Comparison of ENCODE assay signal across 8 mouse cellular contexts in the genomic region with DNA sequence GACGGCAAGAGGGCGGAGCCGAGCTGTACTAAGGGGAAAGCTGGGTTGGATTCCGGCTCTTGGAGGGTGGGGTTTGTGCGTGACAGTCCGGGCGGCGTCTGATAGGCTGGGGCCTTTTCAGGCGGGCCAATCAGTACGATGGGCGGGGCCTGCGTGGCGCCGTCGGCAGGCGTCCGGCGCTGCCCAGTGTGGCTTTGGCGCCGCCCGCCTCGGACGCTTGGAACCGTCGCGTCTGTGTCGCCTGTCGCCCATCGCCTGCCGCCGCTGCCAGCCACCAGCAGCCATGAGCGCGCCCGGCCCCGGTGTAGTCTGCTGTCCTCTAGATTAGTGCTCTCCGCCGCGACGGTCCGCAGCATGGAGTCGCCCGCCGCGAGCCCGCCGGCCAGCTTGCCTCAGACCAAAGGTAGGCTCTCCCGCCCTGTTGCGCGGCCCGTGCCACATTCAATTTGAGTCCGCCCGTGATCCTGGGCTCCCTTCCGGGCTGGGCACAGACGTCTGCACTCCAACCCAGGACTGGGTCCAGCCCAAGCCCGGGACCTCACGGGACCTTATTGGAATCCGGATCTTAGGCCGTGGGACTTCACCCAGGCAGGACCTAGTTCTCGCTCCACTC. TPM values are rescaled to one million over a fixed set of nuclear protein-coding genes. Genes with fewer than 3 reads are reported as not detected.
DNase-seq lines count a peak whose midpoint lies in the region; ATAC-seq lines count a peak whose summit lies in the region.

Gene Map2k3 (plus strand): TSS at position 165 of the 613 bp plus-strand sequence.

- intact Hi-C loops in gastrocnemius, postnatal 14 days (cut with DNase I; ENCODE audit: low total_unique reads) = no loop called here
- intact Hi-C loops in left cerebral cortex, postnatal 10 days (cut with DNase I) = no loop called here

- DNase-seq in adipocyte (ENCODE audit: low spot score) = peak; percentile 96
- peak; percentile 98 for DNase-seq in embryo, embryonic 10 days (ENCODE audit: low spot score)
- DNase-seq in gastrocnemius, postnatal 14 days = peak; percentile 98
- DNase-seq in left cerebral cortex, postnatal 10 days (ENCODE audit: extremely low spot score in 1 of 2, low spot score in 2 of 2) = peak; percentile 92 to 99
- DNase-seq in right cerebral cortex, postnatal 25 days = peak; percentile 96
- peak; percentile 92 to 97 for DNase-seq in urinary bladder, postnatal 4 days (ENCODE audit: low spot score in 2 of 2)

- ATAC-seq in inflammation-experienced regulatory T-cells, adult 6 months = peak; percentile 86
- ATAC-seq in megakaryocyte-erythroid progenitor cell, adult 5-6 weeks (replicated peaks; ENCODE audit: low FRiP score, low TSS enrichment, poor library complexity, severe bottlenecking) = peak; percentile 88

RNA-seq across cellular contexts. Expression of gene Map2k3, which starts in this region (rescaled TPM):
- 100 to 1,000 TPM; 144 to 173 TPM for total RNA-seq in gastrocnemius, postnatal 14 days (2021)
- 100 to 1,000 TPM in 1 of 3 experiments, 10 to 100 TPM in 2; 46.2 to 121 (median 54.2) TPM for polyA plus RNA-seq in inflammation-experienced regulatory T-cells, adult 6 months (2017; shearing (Covaris generic))
- total RNA-seq in left cerebral cortex, postnatal 10 days (2021) = 10 to 100 TPM; 13.4 to 14.3 TPM
- total RNA-seq in megakaryocyte-erythroid progenitor cell, adult 5-6 weeks (2014; fragmentation: Nextera tagmentation) = 46.0 and 52.1 TPM in 2 replicates
- 13.5 and 19.1 TPM in 2 replicates for total RNA-seq in megakaryocyte-erythroid progenitor cell, adult 5-6 weeks (2017)

Comparison
In these comparisons a context has a peak if more than half of its experiments do, and no peak if none do; other contexts are left out.
1. Peak in every context shown above with its lines: DNase-seq and ATAC-seq.